Mouse (Mus musculus) intestine, embryonic 15.5 days (tissue): Measurements from ENCODE around the gene Map3k7cl. TPM values are rescaled to one million over a fixed set of nuclear protein-coding genes. Genes with fewer than 3 reads are reported as not detected.

Experiments used
- ATAC-seq: fragments of 200-750 bp; cut with Nextera tagmentation; 2 replicates; pipeline ENCODE4 v1.8.0; 2017; ENCODE audit warnings: moderate TSS enrichment, moderate library complexity
- H3K27ac ChIP-seq: fragments of 300-500 bp; sonication (generic); 2 replicates; pipeline ENCODE4 v1.5.1; 2015; ENCODE audit warnings: mild to moderate bottlenecking, inconsistent platforms
- H3K27me3 ChIP-seq: fragments of 300-500 bp; sonication (generic); replicated peaks from 2 replicates; pipeline ENCODE4 v1.6.1; 2015; ENCODE audit warnings: inconsistent platforms
- H3K36me3 ChIP-seq: fragments of 300-500 bp; sonication (generic); 2 replicates; pipeline ENCODE4 v1.6.1; 2015; ENCODE audit warnings: inconsistent platforms
- H3K4me1 ChIP-seq: fragments of 300-500 bp; sonication (generic); replicated peaks from 2 replicates; pipeline ENCODE4 v1.6.1; 2015; ENCODE audit warnings: inconsistent platforms
- H3K4me2 ChIP-seq: fragments of 300-500 bp; sonication (generic); replicated peaks from 2 replicates; pipeline ENCODE4 v1.6.1; 2015; ENCODE audit warnings: mild to moderate bottlenecking, inconsistent platforms
- H3K4me3 ChIP-seq: fragments of 300-500 bp; sonication (generic); replicated peaks from 2 replicates; pipeline ENCODE4 v1.5.1; 2015; ENCODE audit warnings: inconsistent platforms
- H3K9ac ChIP-seq: fragments of 300-500 bp; sonication (generic); 2 replicates; pipeline ENCODE4 v1.6.1; 2015; ENCODE audit warnings: inconsistent platforms
- H3K9me3 ChIP-seq: fragments of 300-500 bp; sonication (generic); 2 replicates; pipeline ENCODE4 v1.6.1; 2016; ENCODE audit warnings: inconsistent platforms
- WGBS: fragments of 180-500 bp; shearing (Covaris S2); methylation state at CpG from one replicate; pipeline ENCODE4 v1.1.7; 2015; 5-methylcytosine and 5-hydroxymethylcytosine counted together
- polyA plus RNA-seq: library from polyadenylated mRNA; unstranded; fragments of >200 nt; fragmentation: Nextera tagmentation; extraction: Ambion mirVana; gene quantifications from 2 replicates; pipeline ENCODE4 v1.2.1, GENCODE M21; 2015

The Map3k7cl gene
- polyA plus RNA-seq, 1 experiment from 2014 or later: 0.53 TPM

GRCm38 (mm10) chr16:87568241-87568640 lies 15.1 kb downstream of the Map3k7cl start:
- no peaks in the 10 kb centered on the region for H3K36me3 ChIP-seq
- no peaks in the 10 kb centered on the region for H3K27me3 ChIP-seq
- H3K27ac ChIP-seq: no peak overlapping the region
- H3K4me1 ChIP-seq: no peaks in the 10 kb centered on the region
- H3K4me2 ChIP-seq: no peak overlapping the region
- WGBS: 91% methylated on average over 7 of the region's 7 CpGs
- H3K9me3 ChIP-seq: no peaks in the 10 kb centered on the region
- no peak for ATAC-seq
- no peak overlapping the region for H3K9ac ChIP-seq
- no peak overlapping the region for H3K4me3 ChIP-seq

- Histone ChIP-seq H3K4me2 (no peak overlapping the region), H3K4me1 (no peaks in the 10 kb centered on the region), H3K27me3 (no peaks in the 10 kb centered on the region), H3K9me3 (no peaks in the 10 kb centered on the region), H3K36me3 (no peaks in the 10 kb centered on the region), H3K27ac (no peak overlapping the region), H3K9ac (no peak overlapping the region), H3K4me3 (no peak overlapping the region)
- ATAC-seq: no peak
- whole genome bisulfite sequencing: 86% methylated on average over 7 of the region's 7 CpGs
Observed at GRCm38 (mm10) chr16:87569576-87570105, 16.5 kb downstream of the Map3k7cl start.

GRCm38 (mm10) chr16:87570334-87570733 lies 17.2 kb downstream of the Map3k7cl start:
- no peaks in the 10 kb centered on the region for H3K27me3 ChIP-seq
- H3K36me3 ChIP-seq: no peaks in the 10 kb centered on the region
- H3K9me3 ChIP-seq: no peaks in the 10 kb centered on the region
- H3K27ac ChIP-seq: no peak overlapping the region
- WGBS: 76% methylated on average over 7 of the region's 7 CpGs
- no peak for ATAC-seq
- H3K4me3 ChIP-seq: no peak overlapping the region
- no peak overlapping the region for H3K9ac ChIP-seq
- H3K4me1 ChIP-seq: no peaks in the 10 kb centered on the region
- H3K4me2 ChIP-seq: no peak overlapping the region

GRCm38 (mm10) chr16:87573409-87573808 lies 20.3 kb downstream of the Map3k7cl start:
- Histone ChIP-seq H3K9ac (no peak overlapping the region), H3K36me3 (no peaks in the 10 kb centered on the region), H3K27ac (no peak overlapping the region), H3K27me3 (no peaks in the 10 kb centered on the region), H3K4me2 (no peak overlapping the region), H3K4me3 (no peak overlapping the region), H3K9me3 (no peaks in the 10 kb centered on the region), H3K4me1 (no peaks in the 10 kb centered on the region)
- no peak for ATAC-seq
- 63% methylated on average over 5 of the region's 5 CpGs for WGBS

- ATAC-seq: no peak
- 70% methylated on average over 5 of the region's 5 CpGs for WGBS
Observed at GRCm38 (mm10) chr16:87574160-87574559, 21.0 kb downstream of the Map3k7cl start.

GRCm38 (mm10) chr16:87575600-87575999 lies 22.5 kb downstream of the Map3k7cl start:
- ATAC-seq: no peak
- WGBS: 70% methylated on average over 10 of the region's 10 CpGs
- Histone ChIP-seq H3K27ac (no peak overlapping the region), H3K27me3 (no peaks in the 10 kb centered on the region), H3K4me2 (no peak overlapping the region), H3K36me3 (no peaks in the 10 kb centered on the region), H3K9ac (no peak overlapping the region), H3K4me3 (no peak overlapping the region), H3K9me3 (no peaks in the 10 kb centered on the region), H3K4me1 (no peaks in the 10 kb centered on the region)

More at GRCm38 (mm10) chr16:87574160-87574559, 21.0 kb downstream of the Map3k7cl start:
- Histone ChIP-seq H3K4me3 (no peak overlapping the region), H3K36me3 (no peaks in the 10 kb centered on the region), H3K27ac (no peak overlapping the region), H3K9ac (no peak overlapping the region), H3K27me3 (no peaks in the 10 kb centered on the region), H3K9me3 (no peaks in the 10 kb centered on the region), H3K4me2 (no peak overlapping the region), H3K4me1 (no peaks in the 10 kb centered on the region)

- no peak overlapping the region for H3K27ac ChIP-seq
- no peak for ATAC-seq
Observed at GRCm38 (mm10) chr16:87578881-87579280, 25.8 kb downstream of the Map3k7cl start.

GRCm38 (mm10) chr16:87579462-87579861 lies 26.3 kb downstream of the Map3k7cl start:
- H3K9me3 ChIP-seq: no peaks in the 10 kb centered on the region
- WGBS: 77% methylated on average over 14 of the region's 14 CpGs
- ATAC-seq: no peak

More at GRCm38 (mm10) chr16:87578881-87579280, 25.8 kb downstream of the Map3k7cl start:
- no peak overlapping the region for H3K4me2 ChIP-seq
- H3K4me1 ChIP-seq: no peaks in the 10 kb centered on the region
- H3K36me3 ChIP-seq: no peaks in the 10 kb centered on the region
- H3K4me3 ChIP-seq: no peak overlapping the region
- no peaks in the 10 kb centered on the region for H3K9me3 ChIP-seq
- no peak overlapping the region for H3K9ac ChIP-seq
- 87% methylated on average over 7 of the region's 7 CpGs for whole genome bisulfite sequencing
- H3K27me3 ChIP-seq: no peaks in the 10 kb centered on the region

GRCm38 (mm10) chr16:87582776-87583175 lies 29.6 kb downstream of the Map3k7cl start:
- Histone ChIP-seq H3K9ac (no peak overlapping the region), H3K27me3 (no peaks in the 10 kb centered on the region)

More at GRCm38 (mm10) chr16:87579462-87579861, 26.3 kb downstream of the Map3k7cl start:
- no peaks in the 10 kb centered on the region for H3K36me3 ChIP-seq
- H3K4me3 ChIP-seq: no peak overlapping the region
- no peak overlapping the region for H3K9ac ChIP-seq
- H3K27ac ChIP-seq: no peak overlapping the region
- no peaks in the 10 kb centered on the region for H3K4me1 ChIP-seq
- no peaks in the 10 kb centered on the region for H3K27me3 ChIP-seq
- no peak overlapping the region for H3K4me2 ChIP-seq

GRCm38 (mm10) chr16:87584618-87585017 lies 31.5 kb downstream of the Map3k7cl start:
- no peaks in the 10 kb centered on the region for H3K27me3 ChIP-seq
- H3K4me1 ChIP-seq: no peaks in the 10 kb centered on the region
- no peaks in the 10 kb centered on the region for H3K36me3 ChIP-seq
- no peak overlapping the region for H3K4me3 ChIP-seq
- no peak overlapping the region for H3K9ac ChIP-seq
- ATAC-seq: 0 out of 2 replicates have a peak, but pooled peaks have one; percentile 39
- H3K9me3 ChIP-seq: no peaks in the 10 kb centered on the region
- H3K4me2 ChIP-seq: no peak overlapping the region
- H3K27ac ChIP-seq: no peak overlapping the region
- WGBS: 55% methylated on average over 7 of the region's 7 CpGs

More at GRCm38 (mm10) chr16:87582776-87583175, 29.6 kb downstream of the Map3k7cl start:
- WGBS: 81% methylated on average over 6 of the region's 6 CpGs
- no peaks in the 10 kb centered on the region for H3K4me1 ChIP-seq
- ATAC-seq: no peak
- no peak overlapping the region for H3K27ac ChIP-seq
- H3K4me3 ChIP-seq: no peak overlapping the region
- no peaks in the 10 kb centered on the region for H3K9me3 ChIP-seq
- no peak overlapping the region for H3K4me2 ChIP-seq
- no peaks in the 10 kb centered on the region for H3K36me3 ChIP-seq

GRCm38 (mm10) chr16:87585548-87586262 lies 32.6 kb downstream of the Map3k7cl start:
- no peaks in the 10 kb centered on the region for H3K9me3 ChIP-seq
- H3K36me3 ChIP-seq: no peaks in the 10 kb centered on the region
- no peaks in the 10 kb centered on the region for H3K4me1 ChIP-seq
- H3K4me2 ChIP-seq: no peak overlapping the region
- H3K27ac ChIP-seq: no peak overlapping the region
- no peak overlapping the region for H3K4me3 ChIP-seq
- no peaks in the 10 kb centered on the region for H3K27me3 ChIP-seq
- no peak overlapping the region for H3K9ac ChIP-seq
- 86% methylated on average over 8 of the region's 8 CpGs for WGBS
- no peak for ATAC-seq

- no peaks in the 10 kb centered on the region for H3K9me3 ChIP-seq
- H3K36me3 ChIP-seq: no peaks in the 10 kb centered on the region
- no peak overlapping the region for H3K4me2 ChIP-seq
- H3K4me1 ChIP-seq: no peaks in the 10 kb centered on the region
- no peak overlapping the region for H3K4me3 ChIP-seq
- no peaks in the 10 kb centered on the region for H3K27me3 ChIP-seq
- WGBS: 90% methylated on average over 8 of the region's 8 CpGs
- H3K9ac ChIP-seq: no peak overlapping the region
- no peak for ATAC-seq
- no peak overlapping the region for H3K27ac ChIP-seq
Observed at GRCm38 (mm10) chr16:87587843-87588242, 34.7 kb downstream of the Map3k7cl start.

- Histone ChIP-seq H3K27ac (no peak overlapping the region), H3K27me3 (no peaks in the 10 kb centered on the region), H3K4me3 (no peak overlapping the region), H3K36me3 (no peaks in the 10 kb centered on the region), H3K4me2 (no peak overlapping the region), H3K9ac (no peak overlapping the region), H3K9me3 (0 out of 2 replicates have a peak, but pooled peaks cover 2% of the 10 kb centered on the region), H3K4me1 (peaks cover 14% of the 10 kb centered on the region)
- 53% methylated on average over 10 of the region's 10 CpGs for WGBS
- no peak for ATAC-seq
Observed at GRCm38 (mm10) chr16:87594145-87594544, 41.0 kb downstream of the Map3k7cl start.
